Mouse (Mus musculus) right cerebral cortex, adult 18-20 months (tissue): ENCODE measurements around the gene Rpl9.

ENCODE experiments used
- DNase-seq: peaks from one replicate; pipeline ENCODE4 v3.0.0; 2022; ENCODE audit warnings: mixed read lengths

Rpl9 gene

DNA sequence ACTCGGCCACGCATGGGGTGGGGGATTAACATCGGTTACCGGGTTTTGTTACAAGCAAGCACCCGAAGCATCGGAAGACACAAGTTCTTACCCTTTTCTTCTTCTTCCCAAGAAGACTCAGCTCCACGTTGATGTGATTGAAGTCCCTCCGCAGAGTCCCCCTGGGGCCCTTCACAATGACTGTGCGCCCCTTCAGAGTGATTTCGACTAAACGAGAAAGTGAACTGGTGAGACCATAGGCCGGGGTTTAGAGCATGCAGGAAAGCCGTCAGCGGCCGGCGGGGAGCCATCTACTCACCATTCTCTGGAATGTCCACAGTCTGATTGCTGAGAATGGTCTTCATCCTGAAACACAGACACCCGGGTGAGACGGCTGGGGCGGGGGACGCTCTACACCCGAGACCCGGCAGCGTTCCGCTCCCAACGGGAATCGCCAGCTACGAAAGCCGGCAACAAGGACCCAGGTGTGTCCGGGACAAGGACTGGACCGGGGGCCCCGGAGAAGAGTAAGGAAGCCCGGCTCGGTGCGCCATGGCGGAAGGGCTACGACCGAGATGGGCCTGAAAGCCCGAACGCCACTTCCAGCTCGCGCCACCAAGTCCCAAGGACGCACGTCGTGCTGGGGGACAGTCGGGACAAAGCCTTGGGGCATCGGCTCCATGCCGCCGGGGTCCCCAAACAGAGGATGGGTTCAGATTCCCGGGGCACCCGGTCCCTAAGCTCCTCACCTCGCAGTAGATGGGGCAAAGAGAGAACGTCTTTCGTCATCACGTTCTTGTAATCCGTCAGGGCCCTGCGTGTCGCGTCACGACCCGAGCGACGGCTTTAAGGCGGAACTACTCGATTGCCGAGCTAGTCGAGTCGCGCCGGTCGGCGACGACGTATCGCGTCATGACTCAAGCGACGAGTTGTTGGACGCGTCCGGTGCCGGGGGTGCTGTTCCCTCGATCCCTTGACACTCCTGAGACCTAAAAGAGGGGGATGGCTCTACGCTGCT lies at the start of gene Rpl9, which contains the start of gene Lias:
TSS of gene Rpl9 (minus strand) at position 797 of the 997 bp plus-strand sequence.
TSS of gene Lias (plus strand) at position 850 of the 997 bp plus-strand sequence.
- peak; percentile 97 for DNase-seq

DNA sequence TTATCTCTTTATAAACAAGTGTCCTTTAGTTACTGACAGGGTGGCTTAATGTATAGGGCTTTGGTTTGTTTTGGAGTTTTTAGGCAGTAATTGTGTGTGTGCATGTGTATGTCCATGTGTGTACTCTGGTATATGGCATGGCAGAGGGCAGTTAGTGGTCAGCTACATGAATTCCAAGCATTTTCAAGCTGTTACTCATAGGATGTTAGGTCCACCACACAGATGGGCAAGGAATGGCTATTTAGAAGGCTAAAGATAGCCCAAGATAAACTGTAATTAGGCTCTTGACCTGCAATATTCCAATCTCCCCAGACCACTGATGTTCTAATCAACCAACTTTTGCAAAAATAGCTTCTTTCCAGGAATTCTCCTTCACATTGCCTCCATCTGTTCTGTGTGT lies 46.8 kb upstream of the Rpl9 start:
- DNase-seq = no peak

DNA sequence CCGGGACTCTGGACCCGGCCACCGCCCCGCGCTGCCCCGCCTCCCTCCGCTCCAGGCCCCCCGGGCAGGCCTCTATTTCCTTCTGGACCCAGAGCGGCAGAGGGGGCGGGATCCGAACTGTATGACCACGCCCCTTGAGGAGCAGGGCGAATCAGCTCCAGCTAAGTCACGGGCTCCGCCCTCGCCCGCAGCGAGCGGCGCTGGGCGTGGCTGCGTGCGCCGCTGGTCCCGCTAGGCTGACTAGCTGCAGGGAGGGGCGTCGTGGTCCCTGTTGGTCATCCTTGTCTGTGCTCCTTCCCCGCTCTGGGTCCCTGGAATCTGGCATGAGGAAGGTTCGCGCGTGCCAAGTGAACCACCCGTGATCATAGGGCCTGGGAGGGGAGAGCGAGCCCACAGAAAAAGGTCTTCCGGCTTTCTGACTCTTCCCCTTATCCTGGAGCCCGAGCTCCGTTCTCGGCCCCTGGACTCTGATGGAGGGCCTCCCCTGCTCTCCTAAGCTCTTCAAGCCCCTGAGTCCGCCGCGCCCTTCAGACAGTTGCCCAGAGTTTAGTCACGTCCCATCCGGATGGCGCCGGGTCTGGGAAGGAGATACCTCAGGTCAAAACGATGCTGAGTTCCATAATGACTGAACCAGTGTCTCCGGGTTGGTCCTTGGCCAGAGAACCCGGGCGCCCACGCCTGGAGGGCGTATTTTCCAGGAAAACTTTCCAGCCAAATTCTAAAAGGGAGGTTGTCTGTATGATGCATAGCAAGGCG lies 44.7 kb upstream of the Rpl9 start, which contains the start of gene Ugdh:
TSS of gene Ugdh (minus strand) at position 144 of the 756 bp plus-strand sequence.
- peak; percentile 97 for DNase-seq

DNA sequence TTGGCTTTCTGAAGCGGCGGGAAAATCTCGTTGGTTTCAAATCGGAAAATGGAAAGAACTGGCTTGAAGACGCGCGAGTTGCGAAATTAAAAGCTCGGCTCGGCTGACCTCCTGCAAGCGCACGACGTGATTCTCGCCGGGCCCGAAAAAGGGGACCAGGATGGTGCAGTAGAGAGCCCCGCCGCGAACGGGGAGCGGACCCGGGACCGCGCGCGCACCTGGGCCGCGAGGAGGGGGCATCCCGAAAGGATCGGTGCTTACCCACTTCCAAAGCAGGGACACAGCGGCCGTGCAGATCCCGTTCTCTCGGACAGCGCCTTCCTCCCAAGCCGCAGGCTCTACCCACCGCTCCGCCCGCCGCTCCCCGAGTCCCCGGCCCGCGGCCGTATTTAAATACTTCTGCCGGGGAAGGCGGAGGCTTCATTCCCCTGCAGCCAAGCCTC lies 44.1 kb upstream of the Rpl9 start:
- peak; percentile 13 for DNase-seq

DNA sequence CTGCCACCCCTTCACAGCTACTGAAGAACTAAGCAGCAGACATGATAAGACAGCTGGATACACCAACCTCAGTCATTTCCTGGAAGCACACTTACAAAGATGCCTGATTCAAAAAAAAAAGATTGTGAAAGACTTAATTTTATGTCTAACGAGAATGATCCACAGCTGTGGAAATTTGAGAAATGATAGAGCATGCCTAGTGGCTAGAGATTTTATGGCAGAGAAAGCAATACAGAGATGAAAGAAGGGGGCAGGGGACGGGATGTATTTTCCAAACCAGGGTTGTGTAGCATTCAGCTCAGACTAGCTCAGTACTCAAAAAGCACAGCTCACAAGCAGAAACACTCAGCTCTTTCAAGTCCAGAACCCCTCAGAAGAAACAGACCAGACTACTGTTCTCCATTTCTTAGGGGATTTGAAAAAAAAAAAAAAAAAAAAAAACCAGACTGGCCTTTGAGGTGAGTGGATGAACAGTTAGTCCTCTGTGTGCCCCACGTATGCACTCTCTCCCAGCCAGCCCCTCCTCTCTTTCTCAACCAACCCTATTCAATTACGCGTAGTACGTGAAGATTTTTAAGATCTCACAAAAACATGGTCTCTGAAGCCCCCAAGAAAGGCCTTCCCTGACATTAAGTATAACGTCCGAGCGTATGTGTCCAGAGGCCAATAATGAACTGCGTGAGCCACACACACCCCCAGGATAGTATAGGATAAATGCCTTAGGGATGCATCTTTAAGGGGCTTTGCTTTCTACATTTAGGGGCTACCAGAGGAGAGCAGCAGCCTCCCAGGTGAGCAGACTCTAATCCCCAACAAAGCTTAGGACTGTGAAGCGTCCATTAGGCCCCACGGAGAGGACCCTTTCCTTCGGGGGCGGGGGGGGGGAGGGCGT lies 43.5 kb upstream of the Rpl9 start:
- no peak for DNase-seq

DNA sequence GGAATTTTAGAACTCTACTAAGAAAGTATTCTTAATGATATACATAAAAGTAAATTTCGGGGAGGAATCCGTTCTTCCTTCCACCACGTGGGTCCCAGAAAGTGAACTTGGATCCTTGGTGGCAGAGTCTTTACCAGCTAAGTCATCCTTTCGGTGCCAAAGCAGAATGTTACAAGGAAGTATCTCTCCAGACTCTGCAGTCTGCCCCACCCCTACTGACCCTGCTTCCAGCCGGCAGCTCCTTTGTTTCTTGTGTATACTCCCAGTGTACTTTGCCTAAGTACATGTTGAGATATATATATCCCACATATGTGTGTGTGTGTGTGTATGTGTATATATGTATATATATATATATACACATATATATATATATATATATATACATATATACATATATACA lies 38.2 kb upstream of the Rpl9 start:
- no peak for DNase-seq

DNA sequence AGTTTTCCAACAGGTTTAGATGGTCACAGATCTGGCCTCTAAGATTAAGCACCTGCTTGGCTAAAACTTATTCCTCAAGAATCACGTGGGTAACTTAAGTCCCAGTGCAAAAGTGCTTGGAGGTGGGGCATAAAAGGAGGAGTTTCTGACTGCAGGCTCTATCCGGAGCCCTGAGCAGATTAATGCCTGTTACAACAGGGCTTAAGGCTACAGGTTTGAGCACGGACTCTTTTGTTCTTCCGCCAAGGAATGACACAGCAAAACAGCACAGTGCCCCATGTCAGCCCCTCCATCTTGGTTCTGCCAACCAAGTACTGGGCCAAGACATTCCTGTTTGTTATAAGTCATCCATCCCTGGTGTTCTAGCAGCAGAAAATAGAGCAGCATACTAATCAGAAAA lies 37.1 kb upstream of the Rpl9 start:
- DNase-seq = no peak

DNA sequence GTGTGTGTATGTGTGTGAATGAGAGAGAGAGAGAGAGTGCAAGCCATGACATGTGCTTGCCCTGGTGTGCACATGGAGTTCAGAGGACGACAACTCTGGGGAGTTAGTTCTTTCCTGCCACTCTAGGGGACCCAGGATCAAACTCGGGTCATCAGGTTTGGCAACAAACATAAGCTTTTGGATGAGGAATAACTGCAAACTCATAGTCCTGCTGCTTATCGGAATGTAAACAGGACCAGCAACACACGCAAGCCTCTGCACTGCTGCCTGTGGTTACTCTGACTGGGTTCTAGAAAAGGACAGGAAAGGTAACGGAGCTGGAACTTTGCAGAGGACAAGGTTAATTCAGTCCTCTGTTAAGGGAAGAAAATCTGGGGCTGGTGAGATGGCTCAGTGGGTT lies 34.0 kb upstream of the Rpl9 start:
- no peak for DNase-seq

DNA sequence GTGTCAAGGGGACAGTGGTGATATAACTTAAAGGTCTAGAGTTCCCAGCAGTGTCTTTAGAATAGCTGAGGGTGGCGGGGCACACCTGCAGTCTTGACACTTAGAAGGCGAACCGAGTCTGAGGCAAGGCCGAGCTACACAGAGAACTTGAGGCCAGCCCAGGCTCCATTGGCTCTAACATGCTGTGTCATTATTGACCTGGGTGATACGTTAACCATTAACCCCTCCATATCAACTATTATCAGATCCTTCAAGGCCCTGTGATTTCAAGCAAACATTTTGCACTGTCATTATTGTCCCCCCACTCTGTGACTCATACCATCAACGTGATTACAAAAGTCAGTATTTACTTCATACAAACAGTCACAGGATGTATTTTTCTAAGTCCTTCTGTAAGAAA lies 33.0 kb upstream of the Rpl9 start:
- no peak for DNase-seq

DNA sequence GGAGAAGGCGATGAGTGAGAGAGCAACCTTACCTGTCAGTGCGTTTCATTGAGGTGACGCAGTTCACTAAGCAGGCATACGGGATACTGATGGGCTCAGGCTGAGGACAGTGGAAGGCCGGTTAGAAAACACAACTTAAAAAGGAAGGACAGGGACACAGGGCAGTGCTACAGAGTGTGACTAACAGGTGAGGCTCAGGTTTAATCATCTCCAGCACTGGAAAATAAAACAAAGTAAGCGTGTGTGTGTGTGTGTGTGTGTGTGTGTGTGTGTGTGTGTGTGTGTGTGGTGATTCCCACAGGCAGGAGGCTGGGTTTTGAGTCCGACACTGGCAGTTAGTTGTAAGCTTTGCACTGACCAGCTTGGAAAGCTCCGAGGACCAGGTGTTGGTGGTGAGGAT lies 31.6 kb upstream of the Rpl9 start:
- DNase-seq = no peak

DNA sequence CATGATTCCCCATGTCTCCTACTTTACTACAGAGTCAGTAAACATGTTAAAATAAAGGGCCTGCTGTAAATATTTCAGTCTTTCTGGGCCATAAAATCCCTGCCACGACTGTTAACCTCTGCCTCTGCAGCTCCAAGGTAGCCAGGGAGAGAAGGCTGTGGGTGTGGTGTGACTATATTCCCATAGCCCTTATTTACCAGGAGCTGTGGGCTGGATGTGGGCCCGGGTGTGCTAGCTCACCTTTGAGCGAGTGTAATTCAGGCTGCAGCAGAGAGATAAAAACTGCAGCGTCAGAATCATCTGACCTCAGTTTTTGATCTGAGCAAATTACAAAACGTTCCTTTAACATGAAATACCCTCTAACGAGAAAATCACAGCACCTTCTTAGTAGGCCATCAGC lies 29.6 kb upstream of the Rpl9 start:
- DNase-seq = no peak

DNA sequence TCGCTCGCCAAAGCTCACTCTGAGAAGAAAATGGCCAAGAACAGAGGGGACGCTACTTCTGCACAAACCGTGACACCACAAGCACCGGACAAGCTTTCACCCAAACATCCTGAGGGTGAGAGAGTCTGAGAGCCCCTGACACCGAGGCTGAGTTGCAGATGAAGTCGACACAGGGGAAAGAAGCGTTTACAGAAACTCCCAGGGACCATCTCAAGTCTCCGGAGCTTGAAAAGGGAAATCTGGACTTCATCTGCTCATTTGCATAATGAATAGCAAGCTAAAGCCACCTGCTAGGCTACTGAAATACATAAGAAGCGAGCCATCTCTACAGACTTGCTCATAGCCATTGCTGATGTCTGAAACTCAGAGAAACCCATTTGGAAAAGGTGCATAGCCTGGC lies 27.9 kb upstream of the Rpl9 start:
- no peak for DNase-seq

DNA sequence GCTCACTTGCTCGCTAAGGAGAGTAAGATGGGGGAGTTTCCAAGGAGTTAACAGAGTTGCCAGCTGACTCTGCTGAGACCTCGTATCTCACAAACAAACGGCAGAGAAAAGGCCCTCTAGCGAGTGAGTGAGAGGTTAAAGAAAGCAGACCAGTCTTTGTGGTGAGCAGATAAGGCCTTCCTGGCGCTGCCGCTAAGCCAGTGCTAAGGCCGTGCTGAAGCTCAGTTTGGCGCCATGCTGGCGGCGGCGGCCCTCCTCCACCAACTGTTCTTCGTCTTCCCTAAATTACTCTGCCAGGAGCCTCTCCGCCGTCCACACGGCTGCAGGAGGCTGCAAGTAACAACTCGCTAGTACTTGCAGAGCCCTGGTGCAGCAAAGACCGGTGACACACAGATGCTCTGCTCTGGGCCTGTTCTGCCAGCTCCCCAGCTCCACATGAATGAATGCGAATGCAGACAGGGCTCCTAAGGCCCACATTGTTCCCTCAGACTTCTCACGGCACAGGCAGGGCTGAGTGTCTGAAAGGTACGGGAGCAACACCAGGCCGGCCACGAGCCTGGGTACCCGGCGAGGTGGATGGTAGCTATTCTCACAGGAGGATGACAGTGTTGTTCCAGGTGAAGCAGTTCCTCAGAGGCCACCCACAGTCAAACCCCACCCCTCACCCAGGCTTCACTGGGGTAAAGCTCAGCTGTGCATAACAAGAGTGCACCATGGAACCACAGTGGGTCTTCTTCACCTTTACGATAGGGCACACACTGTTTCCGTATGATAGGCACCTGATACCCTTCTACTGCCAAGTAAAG lies 24.6 kb upstream of the Rpl9 start:
- no peak for DNase-seq

DNA sequence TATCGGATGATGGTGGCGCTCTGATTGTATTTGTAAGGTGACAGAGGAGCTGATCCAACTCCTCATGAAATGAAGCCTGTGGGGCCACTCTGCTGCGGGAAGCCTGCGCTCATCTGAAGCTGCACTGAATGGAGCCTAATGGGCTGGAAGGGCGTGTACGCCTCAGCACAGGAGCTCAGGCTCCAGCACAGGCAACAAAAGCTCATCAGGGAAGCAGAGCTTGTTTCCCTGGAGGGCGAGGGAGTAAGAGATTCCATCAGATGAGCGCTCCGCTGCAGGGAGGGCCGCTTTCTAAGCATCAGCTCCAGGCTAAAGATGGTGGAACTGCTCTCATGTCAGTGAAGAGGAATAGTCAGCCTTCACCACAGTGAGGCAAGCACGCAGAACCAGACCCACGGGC lies 16.7 kb upstream of the Rpl9 start:
- no peak for DNase-seq

DNA sequence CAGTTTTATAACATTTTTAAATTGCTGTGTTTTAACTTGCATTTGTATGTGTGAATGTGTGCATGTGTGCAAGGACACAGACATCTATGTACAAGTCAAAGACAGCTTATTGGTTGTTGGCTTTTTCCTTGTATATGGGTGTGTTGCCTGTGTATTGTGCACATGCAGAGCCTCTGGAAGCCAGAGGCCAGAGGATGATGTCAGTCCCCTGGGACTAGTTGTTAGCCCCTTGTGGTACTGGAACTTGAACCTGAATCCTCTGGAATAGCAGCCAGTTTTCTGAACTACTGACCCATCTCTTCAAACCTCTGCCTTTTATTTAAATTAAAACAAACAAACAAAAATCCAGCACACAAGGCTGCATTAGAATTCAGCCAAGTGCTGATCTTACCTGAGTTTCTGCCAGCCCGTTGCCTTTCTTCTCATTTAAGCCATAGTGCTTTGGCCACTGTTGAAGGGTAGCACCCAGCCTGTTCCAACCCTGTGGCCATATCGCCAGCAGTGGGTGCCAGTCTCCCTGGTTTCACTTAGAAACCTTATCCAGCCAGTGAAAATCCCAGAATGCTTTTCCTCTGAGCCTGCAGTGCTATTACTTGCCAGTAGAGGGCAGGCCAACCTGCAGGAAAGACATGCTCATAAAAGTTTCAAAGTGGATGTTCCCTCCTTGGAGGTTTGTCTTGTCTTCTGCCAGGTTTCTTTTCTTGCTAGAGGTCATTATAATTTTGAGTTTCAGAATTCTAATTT lies 10.2 kb upstream of the Rpl9 start:
- peak; percentile 80 for DNase-seq

DNA sequence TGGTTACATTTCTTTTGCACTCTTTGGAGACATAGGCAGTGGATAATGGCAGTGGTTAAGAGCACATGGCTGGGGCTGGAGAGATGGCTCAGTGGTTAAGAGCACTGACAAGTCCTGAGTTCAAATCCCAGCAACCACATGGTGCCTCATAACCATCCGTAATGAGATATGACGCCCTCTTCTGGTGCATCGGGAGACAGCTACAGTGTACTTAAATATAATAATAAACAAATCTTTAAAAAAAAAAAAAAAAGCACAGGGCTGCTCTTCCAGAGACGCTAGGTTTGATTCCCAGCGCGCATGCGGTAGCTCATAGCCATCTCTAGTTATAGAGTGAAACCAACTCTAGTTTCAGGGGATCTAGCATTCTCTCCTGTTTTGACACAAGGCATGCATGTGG lies 3.2 kb upstream of the Rpl9 start:
- DNase-seq = no peak

DNA sequence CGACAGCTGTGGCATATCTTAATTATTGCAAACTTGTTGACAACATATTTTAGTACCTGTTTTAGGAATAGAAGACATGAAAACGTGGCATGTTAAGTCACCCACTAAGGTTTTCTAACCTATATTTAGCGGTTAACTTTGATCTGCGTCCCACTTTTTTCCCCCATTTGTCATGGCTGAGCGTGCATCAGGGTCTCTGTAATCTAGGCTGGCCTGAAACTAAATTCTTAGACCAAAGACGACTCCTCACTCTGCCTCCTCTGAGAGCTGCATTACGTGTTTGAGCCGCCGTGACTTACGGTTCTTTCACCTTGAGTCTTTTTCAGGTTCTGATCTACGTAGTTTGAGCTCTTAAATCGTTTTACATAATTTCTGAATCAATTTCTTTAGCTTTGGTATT lies 509 bp upstream of the Rpl9 start:
- DNase-seq = no peak

DNA sequence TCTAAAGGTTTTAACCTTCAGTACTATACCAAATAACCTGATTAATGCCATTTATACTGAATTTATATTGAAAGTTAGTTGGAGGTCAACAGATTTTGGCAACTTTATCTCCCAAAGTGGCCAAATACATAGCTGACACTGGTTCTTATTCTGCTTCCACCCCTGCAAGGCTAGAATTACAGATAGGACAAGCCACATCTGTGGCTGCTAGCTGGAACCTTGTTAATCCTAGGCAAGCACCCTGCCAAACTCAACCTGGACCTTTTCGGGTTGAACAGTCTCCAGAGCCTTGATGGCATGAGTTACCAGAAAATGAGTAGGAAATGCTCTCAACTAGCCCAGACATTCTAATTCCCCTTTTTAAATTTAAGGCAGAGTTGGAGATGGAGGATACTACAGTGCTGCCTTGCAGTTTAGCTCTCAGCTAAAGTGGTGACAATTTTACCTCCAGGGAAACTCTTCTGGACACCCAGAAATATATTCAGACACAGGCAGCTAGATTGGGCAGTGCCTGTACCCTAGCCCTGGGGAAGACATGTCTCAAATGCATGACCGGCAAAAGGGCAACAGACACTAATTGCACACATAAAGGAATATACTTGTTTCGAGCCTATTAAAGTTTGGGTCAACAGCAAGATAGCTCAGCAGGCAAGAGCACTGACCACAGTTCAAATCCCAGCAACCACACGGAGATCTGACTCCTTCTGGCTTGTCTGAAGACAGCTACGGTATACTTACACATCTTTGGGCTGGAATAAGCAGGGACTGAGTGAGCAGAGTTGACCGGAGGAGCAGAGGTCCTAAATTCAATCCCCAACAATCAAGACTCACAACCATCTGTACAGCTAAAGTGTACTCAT lies 4.0 kb downstream of the Rpl9 start:
- no peak for DNase-seq

DNA sequence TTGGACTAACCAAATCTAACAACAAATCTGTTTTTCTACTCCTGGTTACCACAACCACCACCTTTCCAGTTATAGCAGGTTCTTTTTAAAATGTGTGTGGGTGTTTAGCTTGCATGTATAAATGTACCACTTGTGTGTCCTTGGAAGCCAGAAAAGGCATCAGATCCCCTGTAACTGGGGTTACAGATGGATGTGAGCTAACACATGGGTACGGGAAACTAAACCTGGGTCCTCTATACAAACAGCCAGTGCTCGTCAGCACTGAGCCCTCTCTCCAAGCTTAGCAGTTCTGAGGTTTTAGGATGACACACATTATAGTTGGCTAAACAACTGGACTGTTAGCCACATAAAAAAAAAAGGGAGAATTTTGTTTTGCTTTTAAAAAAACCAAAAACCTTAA lies 5.5 kb downstream of the Rpl9 start:
- DNase-seq = no peak

DNA sequence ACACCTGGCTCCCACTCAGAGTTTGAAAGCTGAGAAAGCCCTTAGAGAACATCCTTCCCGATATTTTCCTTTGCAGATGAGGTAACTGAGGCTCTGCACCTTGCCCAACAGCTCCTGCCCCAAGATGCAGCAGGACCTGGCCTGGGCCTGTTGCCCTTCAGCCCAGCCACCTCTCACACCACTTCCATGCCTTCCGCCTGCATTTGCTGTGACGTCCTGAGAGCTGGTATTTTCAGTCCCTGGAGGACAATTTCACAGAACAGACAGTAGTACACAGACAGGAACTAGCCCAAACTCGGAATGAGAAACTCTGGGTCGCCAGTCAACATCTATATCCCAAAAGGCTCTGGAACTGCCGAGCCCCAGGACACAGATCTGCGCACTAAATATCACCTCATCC lies 16.5 kb downstream of the Rpl9 start:
- DNase-seq = no peak
